Mouse (Mus musculus) C2C12 (cell line): ENCODE measurements around the gene Ankrd27.

Source experiments
- CEBPB ChIP-seq: IDR thresholded peaks from one replicate; pipeline ENCODE4 v1.6.1; 2011; ENCODE audit warnings: low read depth, mild to moderate bottlenecking, control low read depth, moderate library complexity
- CTCF ChIP-seq: IDR thresholded peaks from one replicate; pipeline ENCODE4 v1.5.1; 2011; ENCODE audit not compliant: control insufficient read depth, insufficient read depth, insufficient read length
- MAX ChIP-seq: IDR thresholded peaks from one replicate; pipeline ENCODE4 v1.6.1; 2011; ENCODE audit warnings: mild to moderate bottlenecking, control low read depth
- MYOD1 ChIP-seq: IDR thresholded peaks from one replicate; pipeline ENCODE4 v1.6.1; 2011; ENCODE audit warnings: low read depth; ENCODE audit not compliant: control insufficient read depth, insufficient read length
- MYOG ChIP-seq: IDR thresholded peaks from one replicate; pipeline ENCODE4 v1.6.1; 2011; ENCODE audit not compliant: control insufficient read depth, insufficient read length; ENCODE audit errors: extremely low read depth
- USF1 ChIP-seq: IDR thresholded peaks from one replicate; pipeline ENCODE4 v1.6.1; 2011; ENCODE audit warnings: low read depth, mild to moderate bottlenecking, control low read depth, moderate library complexity

DNA sequence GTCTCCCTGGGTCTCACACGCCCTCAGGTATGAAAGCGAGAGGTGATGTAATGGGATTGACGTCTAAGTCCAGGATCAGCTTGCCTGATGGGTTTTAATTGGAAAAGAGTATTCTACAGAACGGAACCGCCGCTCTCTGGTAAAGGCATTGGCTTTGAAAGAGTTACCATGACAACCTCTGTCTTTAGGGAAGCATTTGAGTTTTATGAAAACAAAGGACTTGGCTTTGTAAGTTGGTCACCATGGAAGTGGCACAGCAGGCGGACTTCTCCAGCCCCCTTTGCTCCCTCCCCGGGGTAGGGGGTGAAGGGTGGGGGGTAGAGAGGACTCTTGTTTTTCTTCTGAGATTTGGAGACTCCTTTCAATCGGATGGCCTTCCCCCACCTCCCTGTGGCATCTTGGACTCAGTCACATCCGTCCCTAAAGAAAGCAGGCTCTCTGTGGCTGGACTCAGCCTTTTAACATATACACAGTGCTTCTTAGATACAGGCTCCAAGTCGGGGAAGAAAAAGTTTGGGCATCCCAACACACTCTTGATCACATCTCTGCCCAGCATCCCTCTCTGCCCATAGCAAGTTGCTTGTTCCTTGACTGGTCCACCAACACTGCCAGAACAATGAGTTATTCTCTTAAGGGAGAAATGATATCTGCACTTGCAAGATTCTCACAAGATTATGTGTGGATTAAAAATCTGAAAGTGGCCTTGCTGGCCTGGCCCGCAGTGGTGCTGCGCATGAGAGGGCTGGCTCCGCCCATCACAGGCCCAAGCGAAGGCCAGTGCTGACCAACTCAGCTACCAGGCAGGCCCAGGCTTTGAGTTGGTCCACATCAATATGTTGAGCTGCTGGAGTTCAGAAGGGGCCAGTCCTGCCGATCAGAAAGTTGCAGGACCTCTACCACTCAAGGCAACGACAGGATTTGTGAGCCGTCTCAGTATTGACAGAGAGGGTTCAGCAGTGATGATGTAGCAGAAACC, 82.3 kb downstream of the Ankrd27 start:
- no peak for TF ChIP-seq CTCF
- TF ChIP-seq MYOD1 = no peak
- TF ChIP-seq MYOG = no peak
- TF ChIP-seq CEBPB = no peak
- no peak for TF ChIP-seq USF1
- no peak for TF ChIP-seq MAX
